Mouse (Mus musculus) neural tube, embryonic 10.5 days (tissue): Measurements from ENCODE around the gene Prss30.

ENCODE experiments used
- DNase-seq: peaks from one replicate; pipeline ENCODE4 v3.0.0-alpha.2; 2017; ENCODE audit warnings: low spot score; ENCODE audit errors: extremely low spot score

Prss30 gene

DNA sequence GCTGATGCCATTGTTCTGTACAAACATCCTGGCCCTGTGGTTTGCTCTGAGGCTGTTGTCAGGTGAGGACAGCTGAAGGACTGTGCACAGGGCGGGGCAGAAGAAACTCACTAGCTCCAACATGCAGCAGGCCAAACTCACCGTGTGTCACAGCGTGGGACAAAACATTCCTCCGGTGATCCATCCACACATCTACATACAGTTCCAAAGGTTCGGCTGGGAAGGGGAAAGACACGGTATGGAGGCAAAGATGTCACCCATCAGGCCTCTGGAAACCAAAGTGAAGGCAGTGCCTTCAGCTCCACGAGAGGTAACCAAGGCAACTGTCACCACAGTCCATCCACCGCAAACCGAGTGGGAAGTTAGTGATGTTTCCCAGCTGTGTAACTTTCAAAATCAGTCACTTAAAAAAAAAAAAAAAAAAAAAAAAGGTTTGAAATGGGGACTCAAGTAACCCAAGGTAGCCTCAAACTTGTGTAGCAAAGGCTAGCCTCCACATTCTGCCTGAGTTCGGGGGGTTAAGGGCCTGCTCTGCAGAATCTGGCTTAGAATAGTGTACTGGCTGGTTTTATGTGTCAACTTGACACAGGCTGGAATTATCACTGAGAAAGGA lies at the start of gene Prss30:
TSS of gene Prss30 (minus strand) at position 270 of the 613 bp plus-strand sequence.
- DNase-seq: no peak

DNA sequence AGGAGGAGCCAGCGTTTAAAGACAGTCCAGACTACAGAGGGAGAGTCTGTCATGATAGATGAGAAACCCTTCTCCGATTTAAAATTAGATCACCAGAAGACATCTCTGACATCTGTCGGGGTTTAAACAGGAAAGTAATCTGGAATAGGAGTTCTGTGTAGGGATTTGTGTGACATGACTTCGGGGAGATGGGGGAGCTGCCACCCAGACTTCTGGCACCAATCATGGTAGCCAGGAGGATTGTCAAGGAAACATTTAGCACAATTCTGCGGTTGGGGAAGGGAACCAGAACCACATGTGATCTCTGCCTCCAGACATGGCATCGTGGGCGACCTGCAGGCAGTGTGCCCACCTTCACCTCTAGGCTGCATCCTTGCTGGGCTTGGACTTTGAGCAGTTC lies 49.1 kb upstream of the Prss30 start:
- DNase-seq: no peak

DNA sequence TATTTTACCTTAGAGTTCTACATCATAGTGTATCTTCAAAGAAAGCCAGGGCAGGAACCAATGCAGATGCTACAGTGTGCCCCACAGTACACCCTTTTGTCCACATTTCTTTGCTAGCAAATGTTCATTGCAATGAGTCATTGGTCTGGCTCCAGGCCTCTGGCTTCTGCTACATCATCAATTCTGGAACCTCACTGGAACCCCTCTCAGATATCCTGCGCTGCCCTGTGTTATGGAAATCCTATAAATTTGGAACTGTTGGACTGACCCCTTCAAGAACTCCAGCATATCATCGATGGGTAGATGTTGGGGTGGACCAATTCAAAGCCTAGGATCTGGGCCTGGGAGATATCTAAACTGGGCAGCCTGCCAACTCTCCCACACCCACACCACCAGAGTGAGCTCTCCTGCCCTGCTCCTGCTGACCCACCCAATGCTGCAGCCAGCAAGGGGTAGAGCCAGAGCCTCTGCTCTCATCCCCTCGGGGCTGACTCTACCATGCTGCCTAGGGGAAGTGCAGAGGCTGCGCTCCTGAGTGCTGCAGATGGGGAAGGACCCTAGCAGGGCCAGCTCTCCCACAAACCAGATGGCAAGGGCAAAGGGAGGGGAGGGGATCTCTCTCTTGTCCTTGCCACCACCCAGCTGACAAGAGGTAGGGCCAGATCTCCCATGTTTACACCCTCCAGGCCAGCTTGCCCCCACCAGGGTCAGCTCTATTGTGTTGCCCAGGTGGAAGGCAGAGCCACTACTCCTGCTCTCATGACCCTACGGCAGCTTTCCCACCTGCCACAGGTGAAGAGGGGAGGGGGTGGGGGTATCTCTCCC lies 41.2 kb upstream of the Prss30 start:
- no peak for DNase-seq

DNA sequence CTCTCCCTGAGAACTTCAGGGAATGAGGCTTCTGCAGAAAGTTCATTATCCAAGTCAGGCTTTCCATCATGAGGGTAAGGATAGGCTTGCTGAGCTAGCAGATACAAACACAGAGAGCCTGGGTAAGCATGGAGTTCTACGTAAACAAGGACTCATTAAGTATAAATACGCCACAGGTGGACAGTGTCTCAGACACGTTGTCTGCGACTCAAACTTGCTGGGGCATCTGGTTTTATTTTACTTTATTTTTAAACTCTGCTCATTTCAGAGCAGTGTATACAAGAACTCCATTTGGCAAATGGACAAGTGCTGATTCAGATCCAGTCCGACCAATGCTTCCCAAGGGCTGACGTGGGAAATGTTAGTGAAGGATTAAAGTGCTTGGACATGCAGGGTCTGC lies 40.3 kb upstream of the Prss30 start:
- DNase-seq: no peak

DNA sequence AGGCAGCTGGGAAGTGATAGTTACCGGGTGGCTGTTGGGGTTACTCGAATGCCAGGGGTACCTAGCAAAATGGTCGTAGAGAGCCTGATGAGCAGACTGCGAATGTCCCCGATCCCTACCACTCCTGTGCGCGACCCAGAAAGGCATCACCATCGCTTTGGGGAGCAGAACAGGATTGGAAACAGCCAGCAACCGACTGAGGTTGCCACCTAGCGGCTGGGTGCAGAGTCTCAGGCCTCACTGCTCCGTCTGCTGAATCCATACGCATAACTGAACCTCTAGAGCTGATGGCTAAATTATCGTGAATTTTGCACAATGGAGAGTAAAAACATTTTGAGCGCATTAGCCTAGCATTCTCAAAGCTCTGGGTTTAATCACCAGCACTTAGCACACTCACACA lies 35.4 kb upstream of the Prss30 start:
- peak; percentile 17 for DNase-seq

DNA sequence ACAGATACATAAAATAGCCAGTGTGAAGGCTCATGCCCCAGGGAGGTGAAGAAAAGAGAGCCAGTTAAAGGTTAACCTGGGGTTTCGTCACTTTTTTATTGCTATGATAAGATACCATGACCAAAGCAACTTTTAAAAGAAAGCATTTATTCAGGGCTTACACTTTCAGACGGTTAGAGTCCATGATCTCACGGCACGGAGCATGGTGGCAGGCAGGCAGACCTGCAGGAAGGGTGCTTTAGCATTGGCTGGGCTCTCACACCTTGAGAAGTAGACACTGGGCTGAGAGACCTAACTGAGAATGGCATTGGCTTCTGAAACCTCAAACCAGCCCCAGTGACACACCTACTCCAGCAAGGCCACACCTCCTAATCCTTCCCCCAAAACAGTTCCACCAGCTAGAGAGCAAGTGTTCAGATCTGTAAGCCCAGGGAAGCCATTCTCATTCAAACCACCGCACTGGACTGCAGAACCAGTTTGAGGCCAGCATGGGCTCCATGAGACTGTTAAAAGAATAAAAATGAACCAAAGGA lies 34.1 kb upstream of the Prss30 start:
- DNase-seq: no peak

DNA sequence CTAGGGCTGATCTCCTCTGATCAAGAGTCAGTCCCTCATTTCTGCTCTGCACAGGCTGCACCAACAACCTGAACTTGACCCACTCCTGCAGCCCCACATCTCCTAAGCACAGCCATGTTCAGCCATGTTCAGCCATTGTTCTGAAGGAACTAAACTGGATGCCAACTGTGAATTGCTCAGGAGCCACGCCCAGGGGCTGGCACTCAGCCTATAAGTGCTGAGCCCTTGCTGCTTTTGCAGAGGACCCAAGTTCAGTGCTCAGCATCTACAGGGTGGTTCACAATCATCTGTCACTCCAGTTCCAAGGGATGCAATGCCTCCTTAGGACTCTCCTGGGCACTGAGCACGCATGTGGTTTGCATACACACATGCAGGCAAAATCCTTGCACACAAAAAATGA lies 32.6 kb upstream of the Prss30 start:
- DNase-seq: no peak

DNA sequence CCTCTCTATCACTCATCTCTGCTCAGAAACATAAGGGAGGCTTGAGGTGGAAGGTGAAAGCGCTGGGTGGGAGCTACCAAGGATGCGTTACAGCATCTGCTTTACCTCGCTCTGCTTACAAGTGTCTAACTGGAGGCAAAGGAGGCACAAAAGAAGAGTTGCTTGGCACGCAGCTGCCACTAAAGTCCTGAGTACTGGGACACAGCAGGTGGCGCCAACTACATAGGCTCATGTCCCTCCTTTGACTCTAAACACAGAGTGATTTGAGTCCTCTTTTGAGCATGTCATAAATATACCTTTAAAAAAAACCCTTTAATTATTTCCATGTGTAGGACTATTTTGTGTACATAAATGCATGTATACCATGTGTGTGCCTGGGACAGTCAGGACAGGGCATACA lies 29.3 kb upstream of the Prss30 start:
- no peak for DNase-seq

DNA sequence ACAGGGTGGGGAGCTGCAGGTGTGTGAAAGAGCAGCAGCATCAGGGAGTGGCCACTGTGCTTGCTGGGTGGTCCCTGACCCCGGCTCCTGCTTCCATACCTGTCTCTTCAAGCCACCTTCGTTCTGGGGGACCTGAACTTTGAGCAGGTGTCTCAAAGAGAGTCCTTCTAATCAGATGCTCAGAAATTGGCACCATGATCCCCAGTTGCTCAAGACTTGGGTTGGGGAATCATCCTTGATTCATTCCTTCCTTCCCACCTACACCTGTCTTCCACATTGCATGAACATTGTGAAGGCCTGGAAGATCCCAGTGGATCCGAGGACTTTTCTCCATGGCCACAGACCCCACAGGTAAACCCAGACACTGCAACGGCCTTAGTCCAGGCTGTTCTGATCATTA lies 27.7 kb upstream of the Prss30 start:
- no peak for DNase-seq

DNA sequence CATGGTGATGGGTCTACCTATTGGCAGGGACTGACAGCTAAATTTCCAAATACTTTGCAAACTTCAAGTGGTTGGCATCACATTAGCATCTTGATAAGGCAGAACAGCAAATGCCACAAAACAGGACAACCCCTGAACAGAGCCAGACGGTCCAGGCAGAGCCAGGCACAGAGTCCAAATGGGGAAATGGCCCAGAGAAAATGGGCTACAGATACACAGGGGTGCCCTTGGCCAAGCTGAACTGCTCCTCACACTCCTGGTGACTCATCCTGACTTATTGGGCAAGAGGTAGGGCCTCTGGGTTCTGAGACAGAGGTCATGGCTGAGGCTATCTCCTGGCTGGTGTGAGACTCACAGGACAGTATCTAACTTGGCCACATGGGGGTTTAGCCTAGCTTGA lies 27.0 kb upstream of the Prss30 start:
- no peak for DNase-seq

DNA sequence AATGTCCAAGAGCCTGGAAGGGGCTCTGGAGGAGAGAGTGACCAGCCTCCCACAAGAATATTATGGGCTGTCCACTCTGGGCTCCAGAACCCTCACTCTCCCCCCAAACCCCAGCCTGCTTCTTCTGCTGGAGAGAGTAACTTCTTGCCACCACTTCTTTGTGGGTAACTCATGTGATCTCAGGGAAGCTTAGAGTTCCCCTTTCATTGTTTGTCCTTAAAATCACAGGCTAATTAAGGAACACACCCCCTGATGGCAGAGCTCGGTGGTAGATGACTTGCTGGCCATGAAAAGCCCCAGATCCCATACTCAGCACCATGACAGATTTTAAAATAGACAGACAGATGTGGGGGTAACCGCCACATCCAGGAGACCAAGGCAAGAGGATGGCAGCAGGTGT lies 26.6 kb upstream of the Prss30 start:
- DNase-seq: no peak

DNA sequence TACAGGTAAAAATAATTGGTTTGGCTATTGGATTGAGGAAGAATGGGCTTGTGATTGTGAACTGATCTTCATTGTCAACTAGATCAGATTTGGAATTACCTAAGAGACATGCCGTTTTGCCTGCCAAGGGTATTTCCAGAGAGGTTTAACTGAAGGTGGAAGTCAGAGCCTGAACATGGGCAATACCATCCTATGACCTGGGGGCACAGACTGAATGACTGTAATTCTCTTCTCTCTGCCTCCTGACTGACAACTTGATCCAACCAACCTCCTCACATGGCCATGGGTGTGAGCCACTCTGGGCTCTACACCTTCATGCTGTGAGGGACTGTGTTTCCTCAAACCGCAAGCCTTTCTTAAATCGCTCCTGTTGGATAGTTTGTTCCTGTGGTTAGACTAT lies 24.7 kb upstream of the Prss30 start:
- no peak for DNase-seq

DNA sequence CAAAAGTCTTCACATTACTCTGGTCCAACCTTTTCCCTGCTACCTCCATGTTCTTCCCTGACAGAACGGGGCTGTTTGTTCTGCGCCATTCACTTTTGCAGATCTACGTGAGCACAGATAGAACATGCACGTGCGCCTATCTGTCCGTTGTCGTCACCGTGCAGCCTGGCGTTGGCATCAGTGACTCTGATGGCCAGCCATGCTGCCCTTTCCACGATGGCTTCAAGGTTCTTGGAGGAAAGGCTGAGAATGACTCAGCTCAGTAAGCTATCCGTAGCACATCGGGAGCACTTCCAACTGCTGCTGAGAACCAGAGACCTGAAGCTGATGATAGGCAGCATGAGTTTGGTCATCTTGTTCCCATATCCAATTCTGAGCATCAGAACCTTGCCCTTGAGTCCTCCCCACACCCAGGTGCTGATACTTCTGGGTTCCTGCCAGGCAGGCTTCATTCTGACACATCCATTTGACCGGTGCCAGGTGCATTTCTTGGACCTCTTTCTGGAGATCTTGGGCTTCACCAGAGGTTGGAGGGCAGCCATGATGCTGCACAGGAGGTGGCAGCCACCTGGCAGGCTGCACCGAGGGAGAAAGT lies 23.8 kb upstream of the Prss30 start:
- no peak for DNase-seq

DNA sequence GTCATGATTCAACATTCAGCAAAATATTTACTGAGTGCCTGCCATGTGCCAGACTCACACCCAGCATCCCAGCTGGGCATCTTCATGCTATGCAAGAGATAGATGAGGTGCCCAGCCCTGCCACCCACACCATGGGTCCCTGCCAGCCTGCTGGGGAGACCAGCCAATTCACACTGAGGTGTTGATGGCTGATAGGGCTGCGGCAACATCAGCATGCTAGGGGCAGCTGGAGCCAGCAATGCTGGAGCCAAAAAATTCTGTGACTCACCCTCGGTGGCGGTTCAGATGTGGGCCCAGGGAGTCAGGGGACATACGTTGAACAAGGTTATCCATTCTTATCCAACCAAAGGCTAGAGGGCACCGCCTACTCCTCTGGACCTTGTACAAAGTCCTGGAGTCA lies 20.0 kb upstream of the Prss30 start:
- DNase-seq: no peak

DNA sequence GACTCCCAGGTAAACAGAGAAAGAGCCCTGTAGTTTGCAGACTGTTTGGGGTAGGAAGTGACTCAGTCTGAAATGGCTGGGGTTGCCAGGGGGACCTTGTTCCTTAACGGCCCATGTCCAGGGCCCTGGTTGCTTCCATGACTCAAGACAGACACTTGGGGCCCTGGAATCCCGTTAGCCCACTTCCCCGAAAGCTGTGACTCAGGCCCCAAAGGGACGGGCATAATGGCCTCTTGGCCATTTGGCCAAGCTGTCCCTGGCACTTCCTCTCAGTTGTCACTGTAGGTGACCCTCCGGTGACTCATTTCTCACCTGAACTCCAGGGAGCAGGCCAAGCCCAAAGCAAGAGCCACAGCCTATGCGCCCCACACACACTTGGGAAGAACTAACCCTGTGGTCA lies 18.0 kb upstream of the Prss30 start:
- DNase-seq: no peak

DNA sequence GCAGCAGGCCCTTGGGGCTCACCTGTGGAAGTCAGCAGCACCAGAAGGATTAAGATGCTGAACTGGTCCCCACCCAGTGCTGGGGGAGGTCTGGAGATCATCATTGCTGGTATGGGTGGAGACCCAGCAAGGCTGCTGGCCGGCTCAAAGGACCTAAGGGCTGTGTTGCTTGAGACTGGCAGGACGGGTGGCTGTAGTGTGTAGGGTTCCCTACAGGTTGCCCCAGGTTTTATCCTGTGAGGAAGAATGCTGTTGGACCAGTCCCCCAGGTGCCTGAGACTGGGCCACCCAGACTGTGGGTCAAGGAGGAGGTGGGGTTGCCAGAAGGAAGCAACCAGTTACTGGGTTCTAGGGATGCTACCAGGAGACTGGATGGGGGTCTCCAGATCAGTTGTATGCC lies 17.5 kb upstream of the Prss30 start, which contains the start of gene Prss22:
TSS of gene Prss22 (minus strand) at position 200 of the 400 bp plus-strand sequence.
- no peak for DNase-seq

DNA sequence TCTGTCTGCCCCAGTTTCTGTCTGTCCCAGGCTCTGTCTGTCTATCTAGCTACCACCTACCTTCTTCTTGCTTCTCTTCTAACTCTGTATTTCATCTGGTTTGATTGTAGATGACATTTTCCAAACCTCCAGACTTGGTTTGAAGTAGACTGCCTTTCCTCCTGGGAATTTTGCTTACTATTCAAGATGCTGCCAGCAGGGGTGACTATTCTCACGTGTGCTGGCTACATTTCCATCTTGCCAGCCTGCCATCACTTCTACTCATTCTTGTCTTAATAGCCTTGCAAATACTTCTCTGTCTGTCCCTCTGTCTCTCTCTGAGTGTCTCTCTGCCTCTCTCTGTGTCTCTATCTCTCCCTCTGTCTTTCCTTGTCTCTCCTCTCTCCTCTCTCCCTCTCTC lies 15.1 kb upstream of the Prss30 start:
- DNase-seq: no peak

DNA sequence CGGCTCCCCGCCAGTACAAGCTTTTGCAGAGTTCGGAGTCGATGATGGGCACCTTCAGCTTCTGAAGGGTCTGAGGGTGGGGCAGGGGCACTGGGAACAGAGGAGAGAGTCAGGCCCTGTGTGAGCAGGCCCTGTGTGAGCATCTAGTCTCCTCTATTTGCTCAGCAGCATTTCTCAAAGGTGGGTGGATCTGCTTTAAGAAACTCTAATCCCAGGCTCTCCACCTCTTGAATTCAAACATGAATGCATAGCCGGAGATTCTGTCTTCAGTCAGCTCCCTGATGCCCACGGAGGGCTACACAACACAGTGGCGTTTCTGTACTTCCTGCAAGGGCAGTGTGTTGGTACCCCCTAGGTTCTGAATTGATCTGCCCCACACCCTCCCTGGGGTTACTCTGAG lies 14.3 kb upstream of the Prss30 start:
- DNase-seq: no peak

DNA sequence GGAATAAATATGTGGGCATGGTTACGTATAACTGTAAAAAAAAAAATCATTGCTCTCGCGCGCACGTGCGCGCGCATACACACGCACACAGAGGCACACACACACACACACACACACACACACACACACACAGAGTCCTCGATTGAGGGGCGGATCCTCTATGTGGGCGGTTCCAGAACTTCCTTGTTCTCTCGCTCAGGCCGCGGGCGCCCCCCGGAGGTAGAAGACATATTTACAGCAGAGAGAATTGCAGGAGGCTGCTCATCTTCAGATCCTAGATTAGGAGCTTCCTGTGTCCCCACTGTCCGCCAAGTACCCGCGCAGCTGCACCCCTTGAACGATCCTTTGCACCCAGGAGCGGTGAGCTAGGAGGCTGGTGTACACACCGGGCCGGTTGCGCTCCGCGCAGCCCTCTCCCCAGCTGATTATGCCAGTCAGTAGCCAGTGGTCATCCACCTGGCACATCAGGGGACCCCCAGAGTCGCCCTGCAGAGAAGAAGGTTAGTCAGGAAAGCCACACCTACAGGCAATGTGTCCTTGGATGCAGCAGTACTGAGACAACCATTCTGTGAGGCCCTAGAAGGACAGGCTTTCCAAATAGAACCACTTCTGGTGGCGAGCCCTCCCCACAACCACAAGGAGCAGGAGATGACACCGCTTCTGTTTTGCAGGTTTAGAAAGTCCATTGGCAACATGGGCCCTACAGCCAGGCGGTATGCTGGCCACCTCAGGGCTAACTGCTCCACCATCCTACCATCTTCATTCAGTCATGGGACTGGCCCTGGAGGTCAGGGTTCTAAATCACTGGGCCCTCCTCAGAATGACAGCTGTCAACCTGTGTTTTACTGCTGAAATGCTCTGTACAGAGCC lies 13.4 kb upstream of the Prss30 start:
- peak; percentile 96 for DNase-seq

DNA sequence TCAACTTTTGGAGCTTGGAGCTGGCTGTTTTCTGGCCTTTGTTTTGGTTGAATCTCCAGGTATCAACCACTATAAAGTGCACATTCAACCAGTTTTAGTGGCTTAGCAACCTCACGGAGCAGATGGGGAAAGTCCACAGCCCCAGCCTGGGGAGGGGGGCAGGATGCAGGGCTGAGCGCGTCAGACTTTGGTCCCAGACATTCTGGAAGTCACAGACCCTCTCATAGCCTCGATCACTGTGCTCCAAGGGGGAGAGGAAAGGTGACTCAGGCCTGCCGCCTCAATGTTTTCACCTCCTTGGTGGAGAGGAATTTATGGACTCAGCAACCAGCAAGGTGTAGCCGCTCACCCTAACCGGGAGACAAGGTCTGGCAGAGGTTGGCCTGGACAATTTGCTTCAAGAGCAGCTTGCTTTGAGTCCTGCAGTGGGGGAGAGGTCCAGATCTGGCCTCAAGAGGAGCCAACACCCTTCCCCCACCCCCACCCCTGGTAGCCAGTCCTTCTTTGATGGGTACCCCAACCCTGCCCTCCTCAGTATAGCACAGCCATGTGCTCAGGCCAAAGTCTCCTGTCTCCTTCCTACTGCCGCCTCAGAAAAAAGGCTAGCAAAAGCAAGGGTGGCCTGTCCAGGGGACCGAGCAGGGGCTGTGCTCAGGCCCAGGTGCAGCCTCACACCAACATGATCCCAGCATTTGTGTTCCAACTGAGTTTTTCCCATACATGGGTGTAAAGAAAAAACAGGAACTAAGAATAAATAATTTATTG lies 12.6 kb upstream of the Prss30 start:
- DNase-seq: no peak

DNA sequence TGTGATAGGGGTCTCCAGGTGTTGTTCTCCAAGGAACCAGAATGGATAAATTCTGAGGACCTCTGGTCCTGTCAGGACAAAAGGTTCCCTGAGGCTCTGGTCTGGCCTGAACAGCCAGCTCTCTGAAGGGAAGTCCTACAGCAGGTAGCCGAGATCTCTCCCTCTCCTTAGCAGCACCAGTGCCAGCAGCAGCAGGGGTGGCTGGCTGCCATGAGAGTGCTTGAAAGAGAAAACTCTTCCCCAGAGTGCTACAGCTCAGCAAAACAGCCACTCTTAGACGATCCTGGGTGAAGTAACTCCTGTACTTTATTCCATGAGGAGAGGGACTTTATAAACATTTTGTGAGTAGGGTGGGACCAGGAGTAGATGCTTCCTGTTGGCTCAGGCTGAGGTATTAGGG lies 9.4 kb upstream of the Prss30 start:
- DNase-seq: no peak
